Mouse (Mus musculus) midbrain, embryonic 11.5 days (tissue): Measurements from ENCODE around the gene Phf3. TPM values are rescaled to one million over a fixed set of nuclear protein-coding genes. Genes with fewer than 3 reads are reported as not detected.
A peak's percentile ranks its signal among the peaks of the same experiment; 100 is the strongest.
"Not testable (repeated sequence)": the region's sequence is repeated elsewhere in the genome, so short reads cannot be mapped to it uniquely, and the experiment has no call there.

Experiments
- ATAC-seq: fragments of 200-750 bp; cut with Nextera tagmentation; 2 replicates; pipeline ENCODE4 v1.8.0; 2017; ENCODE audit warnings: moderate TSS enrichment, moderate library complexity; ENCODE audit not compliant: low FRiP score
- DNase-seq: peaks from one replicate; pipeline ENCODE4 v3.0.0; 2015; ENCODE audit warnings: low spot score; ENCODE audit errors: missing footprints
- H3K27ac ChIP-seq: fragments of 300-500 bp; sonication (generic); 2 replicates; pipeline ENCODE4 v1.5.1; 2014; ENCODE audit warnings: low read depth, low read length
- H3K27me3 ChIP-seq: fragments of 300-500 bp; sonication (generic); 2 replicates; pipeline ENCODE4 v1.6.1; 2014; ENCODE audit warnings: mild to moderate bottlenecking, low read length, moderate library complexity, mixed read lengths; ENCODE audit not compliant: control insufficient read depth, insufficient read depth
- H3K36me3 ChIP-seq: fragments of 300-500 bp; sonication (generic); 2 replicates; pipeline ENCODE4 v1.6.1; 2014; ENCODE audit warnings: mild to moderate bottlenecking, low read length, moderate library complexity, mixed read lengths; ENCODE audit not compliant: control insufficient read depth, insufficient read depth
- H3K4me1 ChIP-seq: fragments of 300-500 bp; sonication (generic); 2 replicates; pipeline ENCODE4 v1.6.1; 2014; ENCODE audit warnings: low read length; ENCODE audit not compliant: control insufficient read depth, insufficient read depth
- H3K4me2 ChIP-seq: fragments of 300-500 bp; sonication (generic); 2 replicates; pipeline ENCODE4 v1.6.1; 2014; ENCODE audit warnings: mild to moderate bottlenecking, moderate library complexity
- H3K4me3 ChIP-seq: fragments of 300-500 bp; sonication (generic); 2 replicates; pipeline ENCODE4 v1.5.1; 2014; ENCODE audit warnings: low read depth, low read length
- H3K9ac ChIP-seq: fragments of 300-500 bp; sonication (generic); 2 replicates; pipeline ENCODE4 v1.6.1; 2014; ENCODE audit warnings: low read length
- H3K9me3 ChIP-seq: fragments of 300-500 bp; sonication (generic); 2 replicates; pipeline ENCODE4 v1.6.1; 2016; ENCODE audit warnings: low read length; ENCODE audit not compliant: control insufficient read depth
- WGBS: fragments of 180-500 bp; shearing (Covaris S2); extraction: QIAGEN DNeasy Blood & Tissue Kit; methylation state at CpG from one replicate; pipeline ENCODE4 v1.1.7; 2014; 5-methylcytosine and 5-hydroxymethylcytosine counted together
- polyA plus RNA-seq: library from polyadenylated mRNA; unstranded; fragments of >200 nt; fragmentation: Nextera tagmentation; extraction: Ambion mirVana; gene quantifications from 2 replicates; pipeline ENCODE4 v1.2.1, GENCODE M21; 2014

The Phf3 gene
- polyA plus RNA-seq, 1 experiment from 2014 or later = 37.8 TPM

DNA sequence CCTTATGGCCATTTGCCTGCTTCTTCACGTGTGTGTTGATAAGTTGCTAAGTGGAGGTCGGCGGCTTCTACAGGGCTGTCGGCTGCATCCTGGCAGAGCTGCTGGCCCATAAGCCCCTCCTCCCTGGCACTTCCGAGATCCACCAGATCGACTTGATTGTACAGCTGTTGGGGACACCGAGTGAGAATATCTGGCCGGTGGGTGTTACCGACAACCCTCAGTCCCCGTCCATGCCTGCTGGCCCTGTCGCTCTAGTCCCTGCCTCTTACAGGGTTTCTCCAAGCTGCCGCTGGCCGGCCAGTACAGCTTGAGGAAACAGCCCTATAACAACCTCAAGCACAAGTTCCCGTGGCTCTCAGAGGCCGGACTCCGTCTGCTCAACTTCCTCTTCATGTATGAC lies 103.1 kb downstream of the Phf3 start:
- ATAC-seq, H3K4me2 ChIP-seq, H3K9ac ChIP-seq, H3K4me3 ChIP-seq, H3K9me3 ChIP-seq, H3K36me3 ChIP-seq, DNase-seq, H3K4me1 ChIP-seq, H3K27ac ChIP-seq, H3K27me3 ChIP-seq: not testable (repeated sequence)
- WGBS = 97% methylated on average over 10 of the region's 16 CpGs

GRCm38 (mm10) chr1:30756794-30757193 lies 116.9 kb downstream of the Phf3 start:
- no peaks in the 10 kb centered on the region for H3K4me1 ChIP-seq
- H3K36me3 ChIP-seq = no peaks in the 10 kb centered on the region
- H3K4me3 ChIP-seq = no peak overlapping the region
- no peak overlapping the region for H3K27ac ChIP-seq
- no peaks in the 10 kb centered on the region for H3K27me3 ChIP-seq
- DNase-seq = peak; percentile 56
- ATAC-seq = no peak
- H3K9me3 ChIP-seq = no peaks in the 10 kb centered on the region
- H3K4me2 ChIP-seq = no peak overlapping the region
- no peak overlapping the region for H3K9ac ChIP-seq

DNA sequence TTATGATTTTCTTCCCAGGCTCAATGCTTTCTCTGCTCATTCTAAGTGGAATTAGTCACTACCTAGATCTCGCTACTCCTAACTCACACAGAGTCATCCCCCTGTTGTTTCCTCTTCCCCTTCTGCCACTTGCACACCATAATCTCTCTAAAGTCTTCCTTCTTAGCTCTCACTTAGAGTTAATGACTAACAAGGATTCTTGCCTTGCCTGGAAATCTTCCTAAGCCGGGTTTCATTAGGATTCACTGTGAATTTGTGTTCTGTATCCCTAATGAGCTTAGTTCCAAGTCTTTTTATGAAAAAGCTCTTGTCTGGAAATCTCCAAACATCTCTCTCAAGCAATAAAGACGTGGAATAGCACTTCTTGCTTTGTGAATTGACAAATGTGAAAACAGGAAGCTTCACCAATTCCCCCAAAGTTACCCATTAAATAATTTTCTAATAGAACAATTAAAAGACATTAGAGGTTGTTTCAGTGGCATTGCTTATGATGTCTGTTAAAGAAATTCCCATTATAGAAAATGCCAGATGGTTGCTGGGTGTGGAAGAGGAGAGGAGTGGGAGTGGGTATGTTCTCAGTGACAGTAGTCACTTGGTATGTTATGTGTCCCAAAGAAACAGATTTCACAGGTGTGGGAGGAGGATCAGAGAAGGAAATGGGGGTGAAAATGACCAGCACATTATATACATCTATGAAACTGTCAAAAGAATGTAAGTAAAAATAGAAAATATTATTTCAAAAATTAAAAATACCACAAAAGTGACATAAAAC lies 118.1 kb downstream of the Phf3 start:
- no peak overlapping the region for H3K9ac ChIP-seq
- no peaks in the 10 kb centered on the region for H3K27me3 ChIP-seq
- ATAC-seq = no peak
- no peaks in the 10 kb centered on the region for H3K9me3 ChIP-seq
- H3K36me3 ChIP-seq = no peaks in the 10 kb centered on the region
- no peak overlapping the region for H3K4me2 ChIP-seq
- WGBS = 45% methylated on average over 3 of the region's 3 CpGs
- H3K4me3 ChIP-seq = no peak overlapping the region
- no peak for DNase-seq
- no peak overlapping the region for H3K27ac ChIP-seq
- H3K4me1 ChIP-seq = no peaks in the 10 kb centered on the region

Other genes with a start within 250 kb of the Phf3 start
- gene AC153137.1, start 104.0 kb upstream of the Phf3 start, polyA plus RNA-seq = not detected in 2 replicates